Mouse (Mus musculus) liver, embryonic 14.5 days (tissue): Measurements from ENCODE around the gene Josd1. TPM values are rescaled to one million over a fixed set of nuclear protein-coding genes. Genes with fewer than 3 reads are reported as not detected.
A peak's percentile ranks its signal among the peaks of the same experiment; 100 is the strongest.

Source experiments
- ATAC-seq: fragments of 200-750 bp; cut with Nextera tagmentation; 2 replicates; pipeline ENCODE4 v1.8.0; 2017; ENCODE audit warnings: moderate number of reproducible peaks, mild to moderate bottlenecking, moderate library complexity; ENCODE audit not compliant: insufficient read depth
- DNase-seq, 3 experiments: peaks; one replicate each; pipeline ENCODE4 v3.0.0-alpha.2; 2012 to 2013; ENCODE audit warnings: low read depth in 3 of 3, low spot score in 3 of 3
- H3K27ac ChIP-seq: fragments of 300-500 bp; sonication (generic); 2 replicates; pipeline ENCODE4 v1.5.1; 2014; ENCODE audit warnings: moderate library complexity, mild to moderate bottlenecking, control low read depth, inconsistent platforms
- H3K27me3 ChIP-seq: fragments of 300-500 bp; sonication (generic); 2 replicates; pipeline ENCODE4 v1.6.1; 2014; ENCODE audit warnings: mild to moderate bottlenecking, low read length, moderate library complexity; ENCODE audit not compliant: control insufficient read depth, insufficient read depth
- H3K36me3 ChIP-seq: fragments of 300-500 bp; sonication (generic); replicated peaks from 2 replicates; pipeline ENCODE4 v1.6.1; 2014; ENCODE audit warnings: low read depth; ENCODE audit not compliant: control insufficient read depth, insufficient read depth
- H3K4me1 ChIP-seq, 2 experiments: fragments of 200-500 bp in 1 of 2; fragments of 300-500 bp in 1 of 2; sonication (generic) in 1 of 2; replicated peaks; 2 replicates each; pipeline ENCODE4 v1.6.1; 2012 to 2014; ENCODE audit warnings: antibody characterized with exemption in 1 of 2, inconsistent platforms in 1 of 2, low read length in 1 of 2; ENCODE audit not compliant: control insufficient read depth in 2 of 2, insufficient read depth in 2 of 2
- H3K4me2 ChIP-seq: fragments of 300-500 bp; sonication (generic); 2 replicates; pipeline ENCODE4 v1.6.1; 2014; ENCODE audit warnings: low read depth, mild to moderate bottlenecking, control low read depth, moderate library complexity
- H3K4me3 ChIP-seq, 2 experiments: fragments of 200-500 bp in 1 of 2; fragments of 300-500 bp in 1 of 2; sonication (generic) in 1 of 2; 2 replicates each; pipeline ENCODE4 v1.5.1; 2012 to 2014; ENCODE audit warnings: low read depth in 2 of 2, low read length in 2 of 2, mild to moderate bottlenecking in 2 of 2, control low read depth in 1 of 2, inconsistent platforms in 1 of 2, moderate library complexity in 1 of 2; ENCODE audit not compliant: insufficient read depth in 1 of 2
- H3K9ac ChIP-seq: fragments of 300-500 bp; sonication (generic); replicated peaks from 2 replicates; pipeline ENCODE4 v1.6.1; 2014; ENCODE audit warnings: mild to moderate bottlenecking, control low read depth, moderate library complexity
- H3K9me3 ChIP-seq: fragments of 300-500 bp; sonication (generic); 2 replicates; pipeline ENCODE4 v1.6.1; 2016; ENCODE audit warnings: low read length, mixed read lengths; ENCODE audit not compliant: control insufficient read depth
- CTCF ChIP-seq: IDR thresholded peaks from 2 replicates; pipeline ENCODE4 v1.5.1; 2016; ENCODE audit warnings: antibody characterized with exemption, low read depth, control low read depth
- EP300 ChIP-seq: IDR thresholded peaks from 2 replicates; pipeline ENCODE4 v1.6.1; 2016; ENCODE audit warnings: antibody characterized with exemption, low read depth
- WGBS: fragments of 180-500 bp; shearing (Covaris S2); extraction: QIAGEN DNeasy Blood & Tissue Kit; methylation state at CpG from one replicate; pipeline ENCODE4 v1.1.7; 2014; ENCODE audit not compliant: insufficient replicate concordance; 5-methylcytosine and 5-hydroxymethylcytosine counted together
- polyA plus RNA-seq, 2 experiments: library from polyadenylated mRNA; depleted of rRNA in 1 of 2; stranded (reverse) in 1 of 2; unstranded in 1 of 2; fragments of >200 nt; fragmentation: Nextera tagmentation in 1 of 2; extraction: Ambion mirVana in 1 of 2; gene quantifications; 2 replicates each; pipeline versions ENCODE4 v1.2.1 to v1.2.3; 2012 to 2014

Gene Josd1
- polyA plus RNA-seq, 2 experiments: 13.2 to 19.7 TPM

DNA sequence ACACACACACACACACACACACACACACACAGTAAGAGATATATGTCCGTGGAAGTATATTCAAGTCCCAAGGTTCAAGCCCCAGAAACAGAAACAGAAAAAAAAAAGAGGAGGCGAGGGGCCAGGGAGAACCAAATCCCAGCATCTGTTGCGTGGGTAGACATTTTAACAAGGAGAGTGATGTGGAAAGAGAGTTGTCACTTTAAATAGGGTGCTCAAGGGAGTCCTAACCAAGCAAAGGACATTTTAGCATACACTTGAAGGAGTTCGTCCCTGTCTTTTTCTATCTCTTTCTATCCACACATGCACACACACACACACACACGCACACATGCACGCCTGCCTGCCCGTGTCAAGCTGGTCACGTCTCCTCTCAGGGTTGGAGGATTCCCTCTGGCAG is 23.1 kb downstream of the Josd1 start:
- no peak overlapping the region for H3K4me2 ChIP-seq

DNA sequence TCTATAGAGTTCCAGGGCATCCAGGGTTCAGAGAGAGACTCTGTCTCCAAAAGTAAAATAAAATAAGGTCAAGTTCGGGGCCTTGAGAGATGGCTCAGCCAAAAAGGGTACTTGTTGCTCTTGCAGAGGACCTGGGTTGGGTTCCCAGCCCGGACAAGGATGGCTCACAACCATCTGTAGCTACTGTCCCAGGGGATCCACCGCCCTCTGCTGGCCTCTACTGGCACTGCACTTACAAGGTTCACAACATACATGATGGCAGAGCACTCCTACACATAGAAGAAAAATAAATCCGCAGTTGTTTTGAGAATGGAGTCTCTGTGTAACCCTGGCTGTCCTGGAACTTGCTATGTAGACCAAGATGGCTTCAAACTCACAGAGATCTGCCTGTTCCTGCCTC is 25.9 kb downstream of the Josd1 start:
- WGBS: 65% methylated on average over 4 of the region's 4 CpGs

More for the DNA sequence above, 23.1 kb downstream of the Josd1 start:
- Histone ChIP-seq H3K36me3 (no peaks in the 10 kb centered on the region), H3K4me1 (peaks cover 3% of the 10 kb centered on the region in 2 experiments; a peak in 3 of 4 replicates), H3K27me3 (no peaks in the 10 kb centered on the region), H3K27ac (no peak overlapping the region), H3K9ac (no peak overlapping the region), H3K9me3 (no peaks in the 10 kb centered on the region), H3K4me3 (no peak overlapping the region)
- TF ChIP-seq EP300: no peak
- no peak for TF ChIP-seq CTCF
- WGBS: 78% methylated on average over 8 of the region's 8 CpGs
- ATAC-seq: no peak
- DNase-seq: no peak

DNA sequence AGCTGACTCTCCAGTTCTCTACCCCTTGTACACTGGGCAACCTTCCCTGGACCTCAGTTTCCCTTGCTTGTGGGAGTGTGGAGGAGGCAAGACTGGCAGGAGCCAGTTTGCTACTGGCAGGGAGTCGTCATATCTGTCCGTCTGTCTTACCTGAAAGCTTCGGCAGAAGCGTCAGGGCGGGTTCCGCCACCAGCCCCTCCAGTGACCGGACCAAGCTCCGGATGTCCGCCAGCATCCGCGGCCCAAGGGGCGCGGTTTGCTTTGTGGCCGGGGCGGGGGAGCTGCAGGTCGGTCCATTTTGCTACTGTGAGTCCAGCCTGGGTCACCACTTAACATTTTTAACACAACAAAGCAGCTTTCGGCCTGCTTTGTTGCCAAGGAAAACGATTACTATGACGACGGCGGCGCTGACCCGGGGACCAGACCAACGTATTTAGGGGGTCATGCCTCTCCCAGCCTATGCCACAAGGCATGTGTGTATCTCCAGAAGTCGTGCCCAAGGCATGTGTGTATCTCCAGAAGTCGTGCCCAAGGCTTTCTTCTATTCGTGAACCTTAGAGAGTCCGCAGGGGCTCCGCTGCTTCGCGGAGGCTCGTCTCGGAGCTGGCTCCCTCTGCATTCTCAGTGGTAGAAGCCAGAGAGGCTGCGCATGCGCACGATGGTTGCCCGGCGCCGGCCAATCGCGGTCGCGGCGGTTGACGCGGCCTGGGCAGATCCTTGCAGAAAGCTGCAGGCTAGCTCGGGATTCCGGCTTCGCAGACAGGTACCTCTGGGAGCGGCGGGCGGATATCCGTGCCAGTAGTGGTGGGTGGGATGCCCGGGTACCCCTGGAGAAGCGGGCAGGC is 29.0 kb downstream of the Josd1 start, which contains the start of the genes Fam227a and Cby1:
Fam227a (minus strand) TSS at position 426 of the 845 bp plus-strand sequence.
Cby1 (plus strand) TSS at position 669 of the 845 bp plus-strand sequence.
- peak within 1 kb of the TSS; percentile 75 to 90 for H3K4me3 ChIP-seq
- DNase-seq (peak; percentile 80 to 86 (median 85)), ATAC-seq (peak; percentile 88)
- H3K27me3 ChIP-seq: no peaks in the 10 kb centered on the region
- H3K36me3 ChIP-seq: no peaks in the 10 kb centered on the region
- no peaks in the 10 kb centered on the region for H3K9me3 ChIP-seq
- under 1% methylated on average over 55 of the region's 55 CpGs for WGBS
- TF ChIP-seq CTCF: no peak
- TF ChIP-seq EP300: no peak
- peak within 1 kb of the TSS; percentile 85 for H3K4me2 ChIP-seq
- peak within 1 kb of the TSS; percentile 84 for H3K27ac ChIP-seq
- H3K4me1 ChIP-seq: peaks cover 3 to 11% of the 10 kb centered on the region in 2 experiments; a peak in 3 of 4 replicates
- peak within 1 kb of the TSS; percentile 73 for H3K9ac ChIP-seq

More for the DNA sequence above, 25.9 kb downstream of the Josd1 start:
- H3K4me1 ChIP-seq: peaks cover 3 to 11% of the 10 kb centered on the region in 2 experiments; a peak in 3 of 4 replicates
- H3K27me3 ChIP-seq: no peaks in the 10 kb centered on the region
- no peaks in the 10 kb centered on the region for H3K9me3 ChIP-seq
- no peaks in the 10 kb centered on the region for H3K36me3 ChIP-seq
- ATAC-seq (no peak), DNase-seq (peak in 1 of 3 experiments; percentile 36)
- H3K4me2 ChIP-seq: no peak overlapping the region
- TF ChIP-seq EP300 (no peak), CTCF (peak; percentile 85)
- no peak overlapping the region for H3K27ac ChIP-seq
- H3K4me3 ChIP-seq: no peak overlapping the region
- H3K9ac ChIP-seq: no peak overlapping the region

DNA sequence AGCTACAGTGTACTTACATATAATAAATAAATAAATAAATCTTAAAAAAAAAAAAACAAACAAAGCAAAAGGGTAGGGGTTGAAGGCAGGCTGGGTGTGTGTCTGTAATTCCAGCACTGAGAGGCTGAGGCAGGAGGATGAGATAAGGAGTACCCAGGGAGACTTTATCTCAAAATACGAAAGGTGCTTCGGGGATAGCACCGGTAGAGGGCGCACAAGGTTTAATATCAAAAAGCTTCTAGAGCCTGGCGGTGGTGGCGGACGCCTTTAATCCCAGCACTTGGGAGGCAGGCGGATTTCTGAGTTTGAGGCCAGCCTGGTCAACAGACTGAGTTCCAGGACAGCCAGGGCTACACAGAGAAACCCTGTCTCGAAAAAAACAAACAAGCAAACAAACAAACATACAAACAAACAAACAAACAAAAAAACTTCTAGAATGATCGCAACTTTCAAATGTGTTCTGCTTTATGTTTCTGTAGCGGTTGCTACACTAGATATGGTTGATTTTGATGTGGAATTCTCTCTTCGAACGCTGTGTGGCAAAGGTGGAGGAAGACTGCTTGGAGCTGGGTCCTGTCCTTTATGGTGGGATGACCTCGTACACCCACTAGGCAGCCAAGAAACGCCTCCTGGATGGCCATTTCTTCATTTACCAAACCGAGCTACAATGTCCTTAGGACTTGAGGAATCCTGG is 29.7 kb downstream of the Josd1 start:
- Histone ChIP-seq H3K9me3 (no peaks in the 10 kb centered on the region), H3K4me2 (peak overlapping the region; percentile 85), H3K4me3 (peak overlapping the region; percentile 75 to 90), H3K27ac (peak overlapping the region; percentile 84), H3K4me1 (peaks cover 3 to 11% of the 10 kb centered on the region in 2 experiments; a peak in 3 of 4 replicates), H3K36me3 (no peaks in the 10 kb centered on the region), H3K27me3 (no peaks in the 10 kb centered on the region), H3K9ac (peak overlapping the region; percentile 73)
- ATAC-seq (peak; percentile 45), DNase-seq (peak; percentile 89 to 91 (median 89))
- WGBS: 2% methylated on average over 16 of the region's 16 CpGs
- TF ChIP-seq EP300: no peak
- TF ChIP-seq CTCF: peak; percentile 87
